Mouse (Mus musculus) kidney, adult 2 months (tissue): ENCODE results near the gene Spen.

Experiments used
- CTCF ChIP-seq: fragments of 200-500 bp; conservative IDR thresholded peaks from 2 replicates; pipeline ENCODE4 v1.5.1; 2011; ENCODE audit warnings: low read depth, mild to moderate bottlenecking, control low read depth, low read length, moderate library complexity, mixed read lengths; ENCODE audit not compliant: insufficient read depth, insufficient read length
- POLR2A ChIP-seq: fragments of 200-500 bp; IDR thresholded peaks from one replicate; pipeline ENCODE4 v1.6.1; 2011; ENCODE audit warnings: low read depth, low read length, control low read depth

- TF ChIP-seq CTCF = no peak
- TF ChIP-seq POLR2A = no peak
Observed at GRCm38 (mm10) chr4:141439083-141439803, 99.2 kb downstream of the Spen start.
